Mouse (Mus musculus) heart, adult 2 months (tissue): ENCODE measurements around the gene Rpl3l. TPM values are rescaled to one million over a fixed set of nuclear protein-coding genes. Genes with fewer than 3 reads are reported as not detected.

Experiments
- DNase-seq, 2 experiments: peaks; one replicate each; pipeline ENCODE4 v3.0.0; 2021
- H3K27ac ChIP-seq: fragments of 200-600 bp; 2 replicates; pipeline ENCODE4 v1.8.1; 2022
- H3K27me3 ChIP-seq: fragments of 200-500 bp; 2 replicates; pipeline ENCODE4 v1.6.1; 2012; ENCODE audit warnings: mild to moderate bottlenecking, low read length, inconsistent platforms, mixed read lengths; ENCODE audit not compliant: control insufficient read depth, insufficient read depth
- H3K36me3 ChIP-seq: fragments of 200-500 bp; 2 replicates; pipeline ENCODE4 v1.6.1; 2012; ENCODE audit warnings: low read length, inconsistent platforms; ENCODE audit not compliant: control insufficient read depth, insufficient read depth
- H3K4me1 ChIP-seq: fragments of 200-500 bp; 2 replicates; pipeline ENCODE4 v1.6.1; 2011; ENCODE audit warnings: low read length; ENCODE audit not compliant: control insufficient read depth, insufficient read depth
- H3K4me3 ChIP-seq: fragments of 200-600 bp; 2 replicates; pipeline ENCODE4 v1.8.1; 2022
- H3K79me2 ChIP-seq: fragments of 200-500 bp; replicated peaks from 2 replicates; pipeline ENCODE4 v1.6.1; 2012; ENCODE audit warnings: mild to moderate bottlenecking, inconsistent platforms, low read length, moderate library complexity, mixed read lengths; ENCODE audit not compliant: control insufficient read depth, insufficient read depth
- H3K9ac ChIP-seq: fragments of 200-500 bp; 2 replicates; pipeline ENCODE4 v1.6.1; 2012; ENCODE audit warnings: low read depth, mild to moderate bottlenecking, control low read depth, inconsistent platforms, low read length, mixed read lengths
- CTCF ChIP-seq: fragments of 200-600 bp; IDR thresholded peaks from 2 replicates; pipeline ENCODE4 v1.8.1; 2022; ENCODE audit warnings: antibody characterized with exemption, mild to moderate bottlenecking, moderate library complexity
- EP300 ChIP-seq: fragments of 200-500 bp; IDR thresholded peaks from 2 replicates; pipeline ENCODE4 v1.6.1; 2011; ENCODE audit warnings: low read depth, low read length, control low read depth; ENCODE audit not compliant: insufficient read depth
- POLR2A ChIP-seq: fragments of 200-500 bp; IDR thresholded peaks from 2 replicates; pipeline ENCODE4 v1.6.1; 2011; ENCODE audit warnings: mild to moderate bottlenecking, low read depth, low read length, control low read depth; ENCODE audit not compliant: insufficient read depth
- WGBS: fragments of 180-500 bp; shearing (Covaris S2); methylation state at CpG from one replicate; pipeline ENCODE4 v1.1.7; 2018; 5-methylcytosine and 5-hydroxymethylcytosine counted together
- intact Hi-C: fragments of 180-260 bp; cut with DNase I; formaldehyde crosslinking; loops from one replicate; pipeline ENCODE4 v1.15.1; 2025
- polyA plus RNA-seq: library from polyadenylated mRNA; depleted of rRNA; stranded (reverse); fragments of >200 nt; gene quantifications from 2 replicates; pipeline ENCODE4 v1.2.3, GENCODE M21; 2012
- total RNA-seq, 2 experiments: library from RNA; stranded (reverse); gene quantifications; 2 replicates each; pipeline ENCODE4 v1.2.3; 2021

Gene Rpl3l
- total and polyA plus RNA-seq, 3 experiments: 213 to 472 (median 386) TPM

GRCm38 (mm10) chr17:24722220-24722924, 5.2 kb upstream of the Rpl3l start:
- intact Hi-C loops: no loop called here
- TF ChIP-seq EP300 (no peak), POLR2A (no peak), CTCF (no peak)
- Histone ChIP-seq H3K27me3 (no peaks in the 10 kb centered on the region), H3K36me3 (peaks cover 12% of the 10 kb centered on the region), H3K4me3 (no peak overlapping the region), H3K79me2 (no peaks in the 10 kb centered on the region), H3K27ac (no peak overlapping the region), H3K9ac (0 out of 2 replicates have a peak overlapping the region, but pooled peaks have one; percentile 8), H3K4me1 (peaks cover 7% of the 10 kb centered on the region)
- WGBS: 27% methylated on average over 13 of the region's 13 CpGs
- no peak for DNase-seq

- intact Hi-C loops: no loop called here
- H3K4me1 ChIP-seq: peaks cover 7% of the 10 kb centered on the region
- no peak for DNase-seq
- under 1% methylated on average over 12 of the region's 12 CpGs for WGBS
- no peak for TF ChIP-seq EP300
- no peak for TF ChIP-seq POLR2A
- no peak for TF ChIP-seq CTCF
- no peaks in the 10 kb centered on the region for H3K27me3 ChIP-seq
- peak overlapping the region; percentile 73 for H3K4me3 ChIP-seq
- peak overlapping the region; percentile 98 for H3K27ac ChIP-seq
- H3K79me2 ChIP-seq: no peaks in the 10 kb centered on the region
- peak overlapping the region; percentile 97 for H3K9ac ChIP-seq
- H3K36me3 ChIP-seq: peaks cover 12% of the 10 kb centered on the region
These were observed 4.3 kb upstream of the Rpl3l start for GRCm38 (mm10) chr17:24723122-24723880.

- H3K4me1 ChIP-seq: peaks cover 7% of the 10 kb centered on the region
- no peaks in the 10 kb centered on the region for H3K79me2 ChIP-seq
- DNase-seq: no peak
- peak overlapping the region; percentile 97 for H3K9ac ChIP-seq
- intact Hi-C loops: no loop called here
- TF ChIP-seq EP300: no peak
- TF ChIP-seq POLR2A: no peak
- no peak for TF ChIP-seq CTCF
- no peaks in the 10 kb centered on the region for H3K27me3 ChIP-seq
- H3K36me3 ChIP-seq: peaks cover 12% of the 10 kb centered on the region
- H3K27ac ChIP-seq: peak overlapping the region; percentile 98
- H3K4me3 ChIP-seq: peak overlapping the region; percentile 73
- under 1% methylated on average over 15 of the region's 15 CpGs for WGBS
These were observed 3.8 kb upstream of the Rpl3l start for GRCm38 (mm10) chr17:24723881-24724180.

- intact Hi-C loops: no loop called here
These were observed 3.4 kb upstream of the Rpl3l start, which contains the start of gene Ndufb10 for GRCm38 (mm10) chr17:24724184-24724583. Gene Ndufb10, minus strand, starts transcription at chr17:24724478.

DNA sequence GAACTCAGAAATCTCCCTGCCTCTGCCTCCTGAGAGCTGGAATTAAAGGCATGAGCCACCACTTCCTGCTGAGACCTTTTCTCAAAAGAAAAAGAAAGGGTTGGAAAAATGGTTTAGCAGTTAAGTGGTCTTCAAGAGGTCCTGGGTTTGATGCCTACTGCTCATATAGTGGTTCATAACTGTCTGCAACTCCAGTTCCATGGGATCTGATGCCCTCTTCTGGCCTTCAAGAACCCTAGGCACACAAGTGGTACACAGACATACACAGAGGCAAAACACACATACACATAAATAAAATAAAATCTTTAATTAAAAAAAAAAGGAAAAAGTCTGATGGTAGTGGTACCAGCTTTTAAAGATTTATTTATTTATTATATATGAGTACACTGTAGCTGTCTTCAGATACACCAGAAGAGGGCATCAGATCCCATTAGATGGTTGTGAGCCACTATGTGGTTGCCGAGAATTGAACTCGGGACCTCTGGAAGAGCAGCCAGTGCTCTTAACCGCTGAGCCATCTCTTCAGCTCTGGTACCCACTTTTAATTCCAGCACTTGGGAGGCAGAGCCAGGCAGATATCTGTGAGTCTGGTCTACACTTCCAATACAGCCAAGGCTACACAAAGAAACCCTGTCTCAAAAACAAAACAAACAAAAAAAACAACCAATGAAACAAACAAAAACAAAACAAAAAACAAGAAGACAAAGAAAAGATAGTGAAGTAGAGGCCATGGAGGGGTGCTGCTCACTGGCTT, 1.8 kb upstream of the Rpl3l start:
- Histone ChIP-seq H3K27ac (no peak overlapping the region), H3K4me3 (no peak overlapping the region), H3K36me3 (peaks cover 12% of the 10 kb centered on the region), H3K9ac (no peak overlapping the region), H3K79me2 (no peaks in the 10 kb centered on the region), H3K27me3 (no peaks in the 10 kb centered on the region), H3K4me1 (peaks cover 7% of the 10 kb centered on the region)
- TF ChIP-seq CTCF: peak; percentile 32
- TF ChIP-seq EP300: no peak
- intact Hi-C loops: no loop called here
- DNase-seq: no peak
- 67% methylated on average over 3 of the region's 3 CpGs for WGBS

More at GRCm38 (mm10) chr17:24724184-24724583, 3.4 kb upstream of the Rpl3l start, which contains the start of gene Ndufb10:
- Histone ChIP-seq H3K9ac (peak within 1 kb of the TSS; percentile 97), H3K36me3 (peaks cover 12% of the 10 kb centered on the region), H3K27ac (peak within 1 kb of the TSS; percentile 98), H3K27me3 (no peaks in the 10 kb centered on the region), H3K79me2 (no peaks in the 10 kb centered on the region), H3K4me3 (peak within 1 kb of the TSS; percentile 73), H3K4me1 (peaks cover 7% of the 10 kb centered on the region)
- under 1% methylated on average over 30 of the region's 30 CpGs for WGBS
- TF ChIP-seq EP300 (peak; percentile 79), CTCF (peak; percentile 95), POLR2A (peak; percentile 99)
- peak; percentile 95 to 97 for DNase-seq
